Mouse (Mus musculus) brown adipose tissue, adult 24 weeks (tissue): ENCODE data around the gene Ermard. TPM values are rescaled to one million over a fixed set of nuclear protein-coding genes. Genes with fewer than 3 reads are reported as not detected.
"Not testable (repeated sequence)": the region's sequence is repeated elsewhere in the genome, so short reads cannot be mapped to it uniquely, and the experiment has no call there.

Experiments
- H3K27ac ChIP-seq: fragments of 200-500 bp; replicated peaks from 2 replicates; pipeline ENCODE4 v1.5.1; 2012; ENCODE audit warnings: low read depth, mild to moderate bottlenecking, low read length
- H3K4me1 ChIP-seq: fragments of 200-500 bp; 2 replicates; pipeline ENCODE4 v1.6.1; 2012; ENCODE audit warnings: low read length, mixed read lengths; ENCODE audit not compliant: control insufficient read depth, insufficient read depth, insufficient read length
- H3K4me3 ChIP-seq: fragments of 200-500 bp; 2 replicates; pipeline ENCODE4 v1.5.1; 2012; ENCODE audit warnings: low read depth, mild to moderate bottlenecking, low read length, moderate library complexity; ENCODE audit not compliant: insufficient read depth
- polyA plus RNA-seq: library from polyadenylated mRNA; stranded (reverse); fragments of >200 nt; gene quantifications from 2 replicates; pipeline ENCODE4 v1.2.4, GENCODE M21; 2012; ENCODE audit not compliant: missing spikeins, insufficient read depth, insufficient read length

Gene Ermard
- polyA plus RNA-seq, 1 experiment: 27.6 TPM

- H3K4me1 ChIP-seq, H3K27ac ChIP-seq: not testable (repeated sequence)
These were observed 11.8 kb downstream of the Ermard start for GRCm38 (mm10) chr17:15052766-15053165.

GRCm38 (mm10) chr17:15053183-15053828, 12.3 kb downstream of the Ermard start:
- H3K4me3 ChIP-seq, H3K4me1 ChIP-seq, H3K27ac ChIP-seq: not testable (repeated sequence)

More at GRCm38 (mm10) chr17:15052766-15053165, 11.8 kb downstream of the Ermard start:
- H3K4me3 ChIP-seq: not testable (repeated sequence)

GRCm38 (mm10) chr17:15053829-15054200, 12.8 kb downstream of the Ermard start:
- not testable (repeated sequence) for H3K4me3 ChIP-seq, H3K4me1 ChIP-seq, H3K27ac ChIP-seq

GRCm38 (mm10) chr17:15055925-15056324, 14.9 kb downstream of the Ermard start:
- H3K27ac ChIP-seq: no peak overlapping the region
- no peaks in the 10 kb centered on the region for H3K4me1 ChIP-seq
- H3K4me3 ChIP-seq: no peak overlapping the region

GRCm38 (mm10) chr17:15058161-15058591, 17.2 kb downstream of the Ermard start:
- no peaks in the 10 kb centered on the region for H3K4me1 ChIP-seq
- no peak overlapping the region for H3K4me3 ChIP-seq
- no peak overlapping the region for H3K27ac ChIP-seq

- no peak overlapping the region for H3K4me3 ChIP-seq
- H3K27ac ChIP-seq: no peak overlapping the region
- H3K4me1 ChIP-seq: no peaks in the 10 kb centered on the region
These were observed 18.6 kb downstream of the Ermard start for GRCm38 (mm10) chr17:15059646-15060045.

- no peaks in the 10 kb centered on the region for H3K4me1 ChIP-seq
- no peak overlapping the region for H3K4me3 ChIP-seq
- H3K27ac ChIP-seq: no peak overlapping the region
These were observed 19.3 kb downstream of the Ermard start for GRCm38 (mm10) chr17:15060356-15060755.

- H3K4me3 ChIP-seq: no peak overlapping the region
- no peak overlapping the region for H3K27ac ChIP-seq
- H3K4me1 ChIP-seq: peaks cover 5% of the 10 kb centered on the region
These were observed 24.5 kb downstream of the Ermard start for GRCm38 (mm10) chr17:15065391-15066024.

GRCm38 (mm10) chr17:15066066-15066465, 25.1 kb downstream of the Ermard start:
- H3K4me1 ChIP-seq: peaks cover 5% of the 10 kb centered on the region
- no peak overlapping the region for H3K4me3 ChIP-seq
- H3K27ac ChIP-seq: no peak overlapping the region

GRCm38 (mm10) chr17:15066911-15067310, 25.9 kb downstream of the Ermard start:
- H3K4me3 ChIP-seq: no peak overlapping the region
- peaks cover 5% of the 10 kb centered on the region for H3K4me1 ChIP-seq
- no peak overlapping the region for H3K27ac ChIP-seq

GRCm38 (mm10) chr17:15068040-15068792, 27.2 kb downstream of the Ermard start:
- Histone ChIP-seq H3K4me1 (peaks cover 5% of the 10 kb centered on the region), H3K4me3 (no peak overlapping the region), H3K27ac (no peak overlapping the region)

- Histone ChIP-seq H3K4me1 (peaks cover 5% of the 10 kb centered on the region), H3K4me3 (no peak overlapping the region), H3K27ac (no peak overlapping the region)
These were observed 28.1 kb downstream of the Ermard start for GRCm38 (mm10) chr17:15069124-15069523.

GRCm38 (mm10) chr17:15072211-15072610, 31.2 kb downstream of the Ermard start:
- no peak overlapping the region for H3K27ac ChIP-seq
- H3K4me1 ChIP-seq: peaks cover 5% of the 10 kb centered on the region
- H3K4me3 ChIP-seq: no peak overlapping the region

GRCm38 (mm10) chr17:15075033-15075432, 34.0 kb downstream of the Ermard start:
- H3K4me3 ChIP-seq: no peak overlapping the region
- no peaks in the 10 kb centered on the region for H3K4me1 ChIP-seq
- H3K27ac ChIP-seq: no peak overlapping the region

- no peak overlapping the region for H3K4me3 ChIP-seq
- no peaks in the 10 kb centered on the region for H3K4me1 ChIP-seq
- no peak overlapping the region for H3K27ac ChIP-seq
These were observed 36.5 kb downstream of the Ermard start for GRCm38 (mm10) chr17:15077536-15077935.
